Mouse (Mus musculus): Measurements from ENCODE around the gene Slc35e2. TPM values are rescaled to one million over a fixed set of nuclear protein-coding genes. Genes with fewer than 3 reads are reported as not detected.

The Slc35e2 gene
- polyA plus RNA-seq (2017; shearing (Covaris generic)) = 10 to 100 TPM in 1 of 2 experiments, 1 to 10 TPM in 1; 9.9 to 12.0 TPM

DNA sequence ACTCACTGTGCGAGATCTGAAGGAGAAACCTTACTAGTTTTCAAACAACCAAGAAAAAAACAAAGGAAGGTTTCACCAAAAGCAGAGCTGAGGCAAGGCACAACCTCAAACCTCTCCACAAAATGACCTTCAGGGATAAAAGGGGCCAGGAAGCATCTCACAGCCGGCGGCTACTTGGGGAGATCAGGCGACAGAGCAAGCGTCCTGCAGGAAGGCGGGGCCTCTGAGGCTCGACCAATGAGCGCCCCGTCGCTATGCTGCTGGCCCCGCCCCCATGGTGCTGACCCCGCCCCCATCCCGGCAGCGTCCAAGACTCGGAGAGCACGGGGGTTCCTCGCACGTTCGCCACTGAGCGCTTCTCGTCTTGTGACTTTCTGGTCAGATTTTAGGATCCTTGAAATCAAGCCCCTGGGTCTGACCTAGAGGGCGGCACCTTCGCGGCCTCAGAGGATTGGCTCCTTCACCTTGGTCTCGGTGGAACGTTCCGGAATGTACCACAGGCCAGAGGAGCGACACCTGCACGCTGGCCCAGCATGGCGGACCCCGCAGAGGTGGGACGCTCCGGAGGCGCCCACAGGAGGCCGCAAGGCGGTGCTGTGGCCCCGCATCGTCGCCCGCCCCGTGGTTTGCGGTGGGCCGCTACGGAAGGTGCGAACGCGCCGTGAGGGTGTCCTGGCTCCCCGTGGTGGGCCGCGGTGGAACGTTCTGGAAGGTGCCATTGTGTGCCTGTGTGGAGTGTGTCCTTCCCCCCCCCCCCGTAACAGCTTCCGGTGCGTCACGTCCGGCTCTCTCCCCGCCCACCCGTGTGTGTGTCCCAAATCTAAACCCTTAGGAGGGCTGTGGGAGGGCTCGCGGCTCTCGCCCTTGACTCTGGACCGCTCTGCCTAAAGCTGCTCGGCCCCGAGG is at the start of gene Slc35e2:
Gene Slc35e2, plus strand, starts transcription at position 326 of the 906 bp plus-strand sequence.

DNA sequence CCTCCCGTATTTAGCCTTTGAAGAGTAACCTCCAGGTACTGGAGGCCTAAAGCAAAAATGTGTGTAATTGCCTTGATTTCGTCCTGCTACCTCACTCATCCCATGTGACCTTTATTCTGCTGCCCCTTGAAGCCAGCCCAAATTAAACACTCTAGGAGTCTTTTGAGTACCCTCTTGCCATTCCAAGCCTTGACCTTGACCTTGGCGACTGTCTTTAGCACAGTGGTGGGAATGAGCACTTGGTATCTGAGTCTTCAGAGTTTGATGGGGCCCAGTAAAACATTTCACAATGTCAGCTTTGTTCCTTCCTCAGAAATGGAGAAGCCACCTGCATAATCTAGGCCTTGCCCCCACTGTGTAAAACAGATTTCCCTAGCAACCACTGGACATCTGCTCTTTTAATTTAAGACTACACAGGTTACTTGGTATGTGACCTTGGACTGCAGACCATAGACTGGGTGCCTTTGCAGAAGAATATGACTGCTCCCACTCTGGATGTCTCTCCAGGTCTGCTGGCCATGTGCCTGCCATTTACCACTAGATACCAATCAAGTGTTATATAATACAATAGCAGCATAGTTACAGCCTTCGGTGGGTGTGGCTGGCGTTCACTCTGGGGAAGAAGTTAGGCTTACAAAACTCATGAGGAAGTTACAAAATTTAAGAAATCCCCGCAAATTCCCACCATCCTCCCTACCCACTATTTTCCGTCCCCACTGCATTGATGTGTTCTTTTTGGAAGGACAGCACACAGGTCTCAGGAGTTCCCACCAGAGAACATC is 39.4 kb upstream of the Slc35e2 start, which contains the start of gene Nadk:
Gene Nadk, plus strand, starts transcription at position 718 of the 782 bp plus-strand sequence.

DNA sequence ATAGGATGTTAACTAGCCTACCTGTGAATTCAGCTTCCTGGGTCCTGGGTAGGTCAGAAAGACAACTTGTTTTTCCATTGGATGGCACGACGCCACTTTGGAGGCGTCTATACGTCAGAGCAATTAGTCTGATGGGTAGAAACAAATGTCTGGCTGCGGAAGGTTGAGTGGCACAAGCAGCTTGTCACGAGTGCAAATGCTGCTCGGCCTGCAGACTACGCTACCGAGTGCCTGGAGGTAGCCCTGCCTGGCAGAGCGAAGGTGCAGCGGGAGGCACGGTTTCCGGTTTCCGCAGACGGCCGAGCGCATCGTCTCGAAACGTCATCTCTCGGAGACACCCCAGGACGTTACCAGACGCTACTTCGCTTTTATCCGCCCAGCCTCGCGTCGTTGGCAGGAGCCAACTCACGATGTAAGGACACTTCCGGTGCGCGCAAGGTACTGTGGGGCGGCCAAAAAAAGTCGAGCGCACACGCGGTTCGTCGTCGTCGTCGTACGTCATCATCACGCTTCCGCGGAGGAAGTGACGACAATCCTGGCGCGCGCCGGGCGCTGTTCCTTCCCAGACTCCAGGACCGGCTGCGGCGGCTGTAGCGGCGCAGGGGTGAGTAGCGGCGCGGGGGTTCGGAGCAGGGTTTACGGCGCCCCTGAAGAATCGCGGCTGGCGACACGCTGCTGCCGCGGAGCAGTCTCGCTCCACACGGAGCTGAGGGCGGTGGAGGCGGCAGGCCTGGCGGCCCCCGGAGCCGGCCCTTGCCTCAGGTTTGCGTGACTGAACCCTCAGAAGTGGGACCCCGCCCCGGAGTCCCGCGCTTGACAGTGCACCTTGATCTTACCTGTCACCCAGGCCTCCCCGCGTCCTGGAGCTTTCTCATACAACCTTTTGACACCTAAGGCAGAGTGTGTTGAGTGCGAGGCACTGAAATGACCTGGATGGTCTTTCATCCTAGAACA is 23.4 kb downstream of the Slc35e2 start, which contains the start of gene Cdk11b:
Gene Cdk11b, plus strand, starts transcription at position 517 of the 954 bp plus-strand sequence.

DNA sequence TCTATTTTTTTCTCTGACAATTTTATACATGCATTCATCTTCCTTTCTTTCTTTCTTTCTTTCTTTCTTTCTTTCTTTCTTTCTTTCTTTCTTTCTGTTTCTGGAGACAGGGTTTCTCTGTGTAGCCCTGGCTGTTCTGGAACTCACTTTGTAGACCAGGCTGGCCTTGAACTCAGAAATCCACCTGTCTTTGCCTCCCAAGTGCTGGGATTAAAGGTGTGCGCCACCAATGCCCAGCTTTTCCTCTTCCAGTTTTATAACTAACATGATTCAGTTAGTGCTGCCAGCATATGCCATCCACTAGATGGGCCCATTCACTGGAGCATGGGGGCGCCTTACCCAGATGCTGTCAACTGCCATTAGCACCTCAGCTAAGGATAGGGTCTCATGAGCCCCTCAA is 44.1 kb downstream of the Slc35e2 start, which contains the start of gene Gm10563:
Gene Gm10563, minus strand, starts transcription at position 101 of the 400 bp plus-strand sequence.

DNA sequence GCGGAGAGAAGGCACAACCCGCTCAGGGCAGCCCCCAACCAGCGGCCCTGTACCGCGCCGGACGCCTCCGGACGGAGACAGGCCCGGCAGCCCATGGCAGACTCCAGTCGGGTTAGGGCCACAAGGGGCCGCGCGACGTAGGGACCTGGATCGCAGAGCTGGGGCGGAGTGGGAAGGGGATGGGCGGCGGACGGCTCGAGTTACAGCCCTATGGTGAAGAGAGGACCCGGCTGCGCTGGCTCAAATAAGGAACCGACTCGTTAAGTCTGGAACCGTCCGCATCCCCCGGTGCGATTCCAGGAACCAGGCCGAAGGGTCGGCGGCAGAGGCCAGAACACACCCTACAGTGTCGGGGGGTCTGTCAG is 51.9 kb downstream of the Slc35e2 start, which contains the start of gene Mmp23:
Gene Mmp23, minus strand, starts transcription at position 299 of the 365 bp plus-strand sequence.

DNA sequence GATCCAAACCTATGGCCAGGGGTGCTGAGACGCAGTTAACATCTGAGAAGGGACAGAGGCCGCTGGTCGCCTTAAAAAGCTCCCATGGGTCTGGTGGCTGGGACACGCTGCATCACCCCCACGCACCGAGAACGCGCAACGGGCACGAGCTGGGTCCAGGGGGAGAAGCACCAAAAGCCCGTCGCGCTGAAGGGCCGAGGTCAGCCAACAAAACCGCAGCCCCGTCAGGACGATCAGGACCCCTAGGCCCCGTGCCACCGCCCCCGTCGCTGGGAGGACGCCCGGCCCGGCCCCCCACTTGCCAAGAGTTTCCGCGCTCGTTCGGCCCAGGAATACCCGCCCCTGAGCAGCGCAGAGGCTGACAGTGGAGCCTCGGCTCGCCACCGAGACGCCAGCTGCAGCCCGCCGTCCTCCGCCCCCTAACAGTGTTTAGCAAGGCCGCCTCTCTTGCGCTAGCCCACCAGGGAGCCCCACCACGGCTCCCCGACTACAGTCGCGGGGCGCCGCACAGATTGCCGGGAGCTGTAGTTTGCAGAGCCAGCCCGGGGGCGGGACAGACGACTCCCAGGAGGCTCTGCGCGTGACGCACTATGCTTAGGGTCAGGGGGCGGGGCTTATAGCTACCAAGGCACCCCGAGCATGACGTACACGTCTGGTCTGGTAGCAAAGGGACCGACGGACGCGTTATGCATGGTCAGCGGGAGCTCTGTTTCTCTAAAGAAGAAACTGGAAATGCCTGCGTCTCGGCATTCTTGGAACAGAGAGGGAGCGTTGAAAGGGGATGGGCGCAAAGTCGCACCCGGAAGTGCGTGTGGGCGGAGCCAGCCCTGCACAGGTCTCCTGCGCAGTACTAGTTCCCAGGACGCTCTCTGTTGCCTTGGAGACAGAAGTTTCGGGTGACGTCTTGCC is 67.7 kb downstream of the Slc35e2 start, which contains the start of gene Mib2:
Gene Mib2, minus strand, starts transcription at position 510 of the 909 bp plus-strand sequence.

Other genes starting within 250 kb of the Slc35e2 start
- gene Prkcz, start 240.1 kb upstream of the Slc35e2 start, polyA plus RNA-seq (2017; shearing (Covaris generic)) = 10 to 100 TPM; 33.8 to 46.7 TPM
- 1 to 10 TPM in 1 of 2 experiments, under 1 TPM in 1; 0.46 to 2.0 TPM for gene Gabrd, start 203.3 kb upstream of the Slc35e2 start, polyA plus RNA-seq (2017; shearing (Covaris generic))
- gene Cfap74, start 192.2 kb upstream of the Slc35e2 start, polyA plus RNA-seq (2017; shearing (Covaris generic)) = 1 to 10 TPM in 1 of 2 experiments, under 1 TPM in 1; 0.86 to 3.1 TPM
- gene Tmem52, start 132.3 kb upstream of the Slc35e2 start, polyA plus RNA-seq (2017; shearing (Covaris generic)) = not detected
- 100 to 1,000 TPM; 372 to 422 TPM for gene Gnb1, start 110.1 kb upstream of the Slc35e2 start, polyA plus RNA-seq (2017; shearing (Covaris generic))
- gene Nadk, start 39.0 kb upstream of the Slc35e2 start, polyA plus RNA-seq (2017; shearing (Covaris generic)) = 100 to 1,000 TPM; 129 to 132 TPM
- 100 to 1,000 TPM; 137 to 173 TPM for gene Cdk11b, start 23.4 kb downstream of the Slc35e2 start, polyA plus RNA-seq (2017; shearing (Covaris generic))
- not detected for gene Gm10563, start 44.0 kb downstream of the Slc35e2 start, polyA plus RNA-seq (2017; shearing (Covaris generic))
- under 1 TPM; 0.71 to 0.90 TPM for gene Mmp23, start 52.0 kb downstream of the Slc35e2 start, polyA plus RNA-seq (2017; shearing (Covaris generic))
- 10 to 100 TPM; 42.2 to 82.6 TPM for gene Mib2, start 67.8 kb downstream of the Slc35e2 start, polyA plus RNA-seq (2017; shearing (Covaris generic))
- gene Fndc10, start 92.9 kb downstream of the Slc35e2 start, polyA plus RNA-seq (2017; shearing (Covaris generic)) = 10 to 100 TPM; 11.3 to 18.9 TPM
- gene Ssu72, start 103.4 kb downstream of the Slc35e2 start, polyA plus RNA-seq (2017; shearing (Covaris generic)) = 100 to 1,000 TPM; 152 to 154 TPM
- under 1 TPM; 0.84 to 0.94 TPM for gene Tmem240, start 133.4 kb downstream of the Slc35e2 start, polyA plus RNA-seq (2017; shearing (Covaris generic))
- 10 to 100 TPM; 70.7 to 72.2 TPM for gene Atad3a, start 159.7 kb downstream of the Slc35e2 start, polyA plus RNA-seq (2017; shearing (Covaris generic))
- gene Vwa1, start 173.3 kb downstream of the Slc35e2 start, polyA plus RNA-seq (2017; shearing (Covaris generic)) = 1 to 10 TPM in 1 of 2 experiments, under 1 TPM in 1; 0.25 to 2.2 TPM
- gene Tmem88b, start 184.5 kb downstream of the Slc35e2 start, polyA plus RNA-seq (2017; shearing (Covaris generic)) = under 1 TPM in 1 of 2 experiments, not detected in 1; 0.05 TPM
- gene Ankrd65, start 189.0 kb downstream of the Slc35e2 start, polyA plus RNA-seq (2017; shearing (Covaris generic)) = 1 to 10 TPM in 1 of 2 experiments, not detected in 1; 2.5 TPM
- gene Mrpl20, start 201.5 kb downstream of the Slc35e2 start, polyA plus RNA-seq (2017; shearing (Covaris generic)) = 100 to 1,000 TPM; 104 to 112 TPM
- gene Ccnl2, start 211.1 kb downstream of the Slc35e2 start, polyA plus RNA-seq (2017; shearing (Covaris generic)) = 100 to 1,000 TPM; 255 to 303 TPM
- 100 to 1,000 TPM; 176 to 179 TPM for gene Aurkaip1, start 229.9 kb downstream of the Slc35e2 start, polyA plus RNA-seq (2017; shearing (Covaris generic))
- gene Mxra8, start 238.3 kb downstream of the Slc35e2 start, polyA plus RNA-seq (2017; shearing (Covaris generic)) = 10 to 100 TPM in 1 of 2 experiments, 1 to 10 TPM in 1; 2.9 to 10.7 TPM
- gene Dvl1, start 246.0 kb downstream of the Slc35e2 start, polyA plus RNA-seq (2017; shearing (Covaris generic)) = 10 to 100 TPM; 59.9 to 70.5 TPM

Measured in inflammation-experienced regulatory T-cells (primary cell).